Mouse (Mus musculus) liver, embryonic 11.5 days (tissue): Measurements from ENCODE around the gene Map1lc3a. TPM values are rescaled to one million over a fixed set of nuclear protein-coding genes. Genes with fewer than 3 reads are reported as not detected.

ENCODE experiments used
- ATAC-seq: fragments of 200-750 bp; cut with Nextera tagmentation; replicated peaks from 2 replicates; pipeline ENCODE4 v1.8.0; 2017; ENCODE audit warnings: moderate number of reproducible peaks, mild to moderate bottlenecking, moderate TSS enrichment, moderate library complexity; ENCODE audit not compliant: low FRiP score
- DNase-seq: peaks from one replicate; pipeline ENCODE4 v3.0.0-alpha.2; 2017; ENCODE audit warnings: low spot score
- H3K27ac ChIP-seq: fragments of 300-500 bp; sonication (generic); 2 replicates; pipeline ENCODE4 v1.5.1; 2014; ENCODE audit warnings: mild to moderate bottlenecking, low read depth, low read length, control low read depth
- H3K27me3 ChIP-seq: fragments of 300-500 bp; sonication (generic); replicated peaks from 2 replicates; pipeline ENCODE4 v1.6.1; 2014; ENCODE audit warnings: low read length, mixed read lengths; ENCODE audit not compliant: control insufficient read depth, insufficient read depth
- H3K36me3 ChIP-seq: fragments of 300-500 bp; sonication (generic); 2 replicates; pipeline ENCODE4 v1.6.1; 2014; ENCODE audit warnings: mild to moderate bottlenecking, low read length, moderate library complexity, mixed read lengths; ENCODE audit not compliant: control insufficient read depth, insufficient read depth
- H3K4me1 ChIP-seq: fragments of 300-500 bp; sonication (generic); replicated peaks from 2 replicates; pipeline ENCODE4 v1.6.1; 2014; ENCODE audit warnings: low read length, mixed read lengths; ENCODE audit not compliant: control insufficient read depth, insufficient read depth
- H3K4me2 ChIP-seq: fragments of 300-500 bp; sonication (generic); 2 replicates; pipeline ENCODE4 v1.6.1; 2014; ENCODE audit warnings: mild to moderate bottlenecking, control low read depth, moderate library complexity
- H3K4me3 ChIP-seq: fragments of 300-500 bp; sonication (generic); 2 replicates; pipeline ENCODE4 v1.5.1; 2014; ENCODE audit warnings: low read depth, low read length, control low read depth
- H3K9ac ChIP-seq: fragments of 300-500 bp; sonication (generic); 2 replicates; pipeline ENCODE4 v1.6.1; 2014; ENCODE audit warnings: low read depth, low read length, control low read depth
- H3K9me3 ChIP-seq: fragments of 300-500 bp; sonication (generic); 2 replicates; pipeline ENCODE4 v1.6.1; 2016; ENCODE audit warnings: low read length, inconsistent platforms, mixed read lengths; ENCODE audit not compliant: control insufficient read depth
- WGBS: fragments of 180-500 bp; shearing (Covaris S2); extraction: QIAGEN DNeasy Blood & Tissue Kit; methylation state at CpG from one replicate; pipeline ENCODE4 v1.1.7; 2014; 5-methylcytosine and 5-hydroxymethylcytosine counted together
- polyA plus RNA-seq: library from polyadenylated mRNA; unstranded; fragments of >200 nt; fragmentation: Nextera tagmentation; extraction: Ambion mirVana; gene quantifications from 2 replicates; pipeline ENCODE4 v1.2.1, GENCODE M21; 2014

Map1lc3a gene
- polyA plus RNA-seq, 1 experiment from 2014 or later, result 45.6 TPM

DNA sequence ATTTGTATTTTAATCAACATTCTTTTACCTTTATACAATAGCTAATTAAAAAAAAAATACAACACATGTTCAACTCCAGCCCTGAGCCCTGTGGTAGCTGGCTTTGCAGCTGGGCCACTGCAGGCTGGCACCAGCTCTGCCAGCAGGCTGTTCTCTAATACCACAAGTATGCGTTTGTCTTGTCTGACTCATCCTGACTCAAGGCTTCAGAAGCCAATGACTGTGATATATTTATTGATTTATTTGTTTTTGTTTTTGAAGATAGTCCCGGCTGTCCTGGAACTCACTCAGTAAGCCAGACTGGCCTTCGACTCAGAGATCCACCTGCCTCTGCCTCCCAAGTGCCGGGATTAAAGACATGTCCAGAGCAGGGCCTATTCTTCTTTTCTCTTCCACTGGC, 17.8 kb downstream of the Map1lc3a start:
- H3K36me3 ChIP-seq, result peaks cover 25% of the 10 kb centered on the region; the same call in 1 of the 2 replicates

DNA sequence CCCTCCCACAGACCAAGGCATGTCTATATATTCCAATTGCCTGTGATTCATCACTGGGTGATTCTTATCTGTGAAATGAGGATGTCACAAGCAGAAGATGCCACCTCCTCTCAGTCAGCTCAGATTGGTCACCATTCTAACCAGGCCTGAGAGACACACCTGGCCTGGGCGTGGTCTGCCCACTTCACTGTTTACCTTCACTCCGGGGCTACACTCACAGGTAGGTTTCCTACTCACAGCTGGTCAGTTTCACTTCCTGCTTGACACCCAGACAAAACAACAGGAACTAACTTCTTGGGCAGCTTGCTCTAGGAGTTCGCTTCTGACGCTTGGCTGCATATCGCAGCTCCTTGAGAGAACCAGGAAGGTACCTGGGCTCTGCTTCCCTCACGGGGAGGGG, 19.4 kb downstream of the Map1lc3a start:
- Histone ChIP-seq H3K27ac (no peak overlapping the region), H3K36me3 (peaks cover 25% of the 10 kb centered on the region; the same call in 1 of the 2 replicates), H3K27me3 (no peaks in the 10 kb centered on the region), H3K4me1 (no peaks in the 10 kb centered on the region), H3K9ac (no peak overlapping the region), H3K9me3 (no peaks in the 10 kb centered on the region), H3K4me2 (no peak overlapping the region), H3K4me3 (no peak overlapping the region)
- ATAC-seq (no peak), DNase-seq (no peak)
- 89% methylated on average over 6 of the region's 6 CpGs for WGBS

More for the DNA sequence above, 17.8 kb downstream of the Map1lc3a start:
- Histone ChIP-seq H3K9ac (no peak overlapping the region), H3K9me3 (no peaks in the 10 kb centered on the region), H3K4me1 (no peaks in the 10 kb centered on the region), H3K4me3 (no peak overlapping the region), H3K4me2 (no peak overlapping the region), H3K27ac (no peak overlapping the region), H3K27me3 (no peaks in the 10 kb centered on the region)
- ATAC-seq (no peak), DNase-seq (no peak)
- WGBS, result 91% methylated on average over 4 of the region's 4 CpGs

DNA sequence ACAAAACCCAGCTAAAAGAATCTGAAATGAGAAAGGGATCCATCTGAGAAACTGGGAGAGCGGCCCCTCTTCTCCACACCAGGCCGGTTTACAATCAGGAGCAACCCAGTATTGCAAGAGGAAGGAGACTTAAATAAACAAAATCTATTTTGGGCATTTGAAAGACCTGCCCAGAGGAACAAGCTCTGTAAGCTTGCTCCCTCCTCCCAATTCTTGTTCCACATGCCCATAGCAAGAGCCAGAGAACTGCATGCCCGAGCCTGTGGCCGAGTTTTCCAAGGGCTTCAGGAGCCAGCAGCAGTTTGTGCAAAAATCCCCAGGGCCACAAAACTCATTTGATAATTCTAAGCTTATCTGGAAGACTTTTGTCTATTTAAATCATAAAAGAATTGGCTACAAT, 23.5 kb downstream of the Map1lc3a start:
- Histone ChIP-seq H3K4me3 (no peak overlapping the region), H3K4me1 (no peaks in the 10 kb centered on the region), H3K27me3 (no peaks in the 10 kb centered on the region), H3K9me3 (no peaks in the 10 kb centered on the region), H3K36me3 (peaks cover 20% of the 10 kb centered on the region; the same call in 1 of the 2 replicates), H3K27ac (no peak overlapping the region), H3K9ac (no peak overlapping the region), H3K4me2 (no peak overlapping the region)
- WGBS, result 88% methylated on average over 4 of the region's 4 CpGs
- DNase-seq (no peak), ATAC-seq (no peak)

DNA sequence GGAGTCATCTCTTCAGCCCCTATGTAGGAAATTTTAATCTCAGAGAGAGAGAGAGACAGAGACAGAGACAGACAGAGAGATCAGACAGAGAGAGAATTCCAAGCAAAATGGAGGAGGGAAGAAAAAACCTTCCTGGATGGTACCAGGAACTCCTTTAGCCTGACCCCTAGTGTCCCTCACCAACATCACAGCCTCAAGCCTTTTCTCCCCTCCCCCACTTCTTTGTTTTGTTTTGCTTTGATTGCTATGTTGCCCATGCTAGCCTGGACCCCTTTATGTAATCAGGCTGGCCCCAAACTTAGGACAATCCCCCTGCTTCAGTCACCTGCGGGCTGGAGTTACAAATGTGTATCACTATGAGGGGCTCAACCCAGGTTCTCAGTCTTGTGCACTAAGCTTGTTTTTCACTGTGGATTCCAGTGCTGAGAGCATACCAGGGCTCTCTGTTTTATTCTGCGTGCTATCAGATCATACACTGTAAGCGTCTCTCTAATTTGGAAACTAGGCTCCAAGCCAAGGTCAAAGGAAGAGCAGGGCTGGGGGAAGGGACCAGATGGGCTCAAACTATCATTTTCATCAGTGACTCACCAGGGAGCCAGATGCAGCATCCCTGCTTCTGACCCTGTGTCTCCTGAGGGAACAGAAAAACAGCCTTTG, 33.0 kb downstream of the Map1lc3a start:
- Histone ChIP-seq H3K27me3 (no peaks in the 10 kb centered on the region), H3K27ac (no peak overlapping the region), H3K36me3 (peaks cover 7% of the 10 kb centered on the region; the same call in 1 of the 2 replicates), H3K4me1 (no peaks in the 10 kb centered on the region), H3K9me3 (no peaks in the 10 kb centered on the region), H3K4me3 (no peak overlapping the region), H3K9ac (no peak overlapping the region), H3K4me2 (no peak overlapping the region)
- DNase-seq (no peak), ATAC-seq (no peak)
- WGBS, result 62% methylated on average over 3 of the region's 3 CpGs

DNA sequence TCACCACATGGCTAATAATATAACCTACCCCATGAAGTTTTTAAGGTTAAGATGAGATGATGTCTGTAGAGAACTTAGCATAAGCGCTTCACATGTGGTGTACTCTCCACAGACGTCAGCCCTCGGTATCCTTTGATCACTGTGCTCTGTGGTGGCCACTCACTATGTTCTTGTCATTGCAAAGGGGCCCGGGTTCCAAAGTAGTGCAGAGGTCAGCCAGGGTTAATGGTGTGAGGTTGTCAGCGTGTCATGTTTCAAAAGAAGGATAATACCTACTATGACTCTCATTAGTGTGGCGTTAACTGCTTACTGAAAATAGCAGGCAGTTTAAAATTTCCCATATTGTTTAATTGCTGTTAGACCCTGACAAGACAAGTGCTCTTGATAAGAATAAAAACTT, 37.6 kb downstream of the Map1lc3a start:
- H3K9ac ChIP-seq, result no peak overlapping the region
- H3K4me3 ChIP-seq, result no peak overlapping the region
- H3K9me3 ChIP-seq, result no peaks in the 10 kb centered on the region
- H3K27ac ChIP-seq, result no peak overlapping the region
- no peaks in the 10 kb centered on the region for H3K36me3 ChIP-seq
- H3K4me2 ChIP-seq, result no peak overlapping the region
- no peaks in the 10 kb centered on the region for H3K27me3 ChIP-seq
- DNase-seq (no peak), ATAC-seq (no peak)
- H3K4me1 ChIP-seq, result no peaks in the 10 kb centered on the region
- 68% methylated on average over 6 of the region's 6 CpGs for WGBS

DNA sequence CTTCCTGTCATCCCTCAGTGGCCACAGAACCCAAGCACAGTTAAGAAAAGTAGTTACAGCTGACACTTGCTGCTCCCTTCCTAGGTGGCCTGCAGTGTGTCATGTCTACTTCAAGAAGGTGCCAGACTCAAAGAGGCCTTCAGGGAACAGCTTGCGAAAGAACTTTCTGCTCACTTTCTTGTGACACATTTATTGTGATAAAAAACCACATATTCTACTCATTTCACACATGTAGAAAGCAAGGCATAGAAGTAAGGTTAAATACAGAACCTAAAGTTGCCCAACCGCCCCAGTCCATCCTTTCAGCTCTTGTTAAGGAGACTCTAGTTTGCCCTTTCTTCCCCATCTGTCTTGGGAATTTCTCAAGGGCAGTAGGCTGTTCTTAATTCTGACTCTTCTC, 42.5 kb downstream of the Map1lc3a start:
- Histone ChIP-seq H3K4me2 (no peak overlapping the region), H3K4me3 (no peak overlapping the region), H3K9me3 (no peaks in the 10 kb centered on the region), H3K4me1 (no peaks in the 10 kb centered on the region), H3K27me3 (no peaks in the 10 kb centered on the region), H3K27ac (no peak overlapping the region), H3K9ac (no peak overlapping the region), H3K36me3 (no peaks in the 10 kb centered on the region)
- DNase-seq (no peak), ATAC-seq (no peak)
- whole genome bisulfite sequencing, result 86% methylated on average over 2 of the region's 2 CpGs

DNA sequence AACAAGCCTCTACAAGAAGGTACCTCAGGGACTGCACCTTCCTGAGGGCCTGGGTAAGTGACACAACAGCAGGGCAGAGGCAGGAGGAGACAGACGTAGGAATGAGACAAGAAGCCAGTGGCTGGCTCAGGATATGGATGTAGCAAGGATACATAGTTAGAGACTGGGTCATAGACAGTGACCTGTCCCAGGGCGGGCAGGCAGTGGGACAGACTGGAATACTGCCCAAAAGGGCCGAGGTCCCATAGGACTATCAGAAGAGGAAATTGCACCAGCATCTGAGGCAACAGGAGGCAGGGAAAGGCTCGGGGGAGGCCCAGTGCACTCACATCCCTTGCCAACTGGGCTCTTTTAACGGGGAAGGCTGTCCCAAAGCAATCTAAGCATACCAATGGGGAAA, 44.5 kb downstream of the Map1lc3a start:
- Histone ChIP-seq H3K27me3 (no peaks in the 10 kb centered on the region), H3K9ac (no peak overlapping the region), H3K4me2 (no peak overlapping the region), H3K4me3 (no peak overlapping the region), H3K36me3 (no peaks in the 10 kb centered on the region), H3K27ac (no peak overlapping the region), H3K9me3 (no peaks in the 10 kb centered on the region), H3K4me1 (no peaks in the 10 kb centered on the region)
- no peak for DNase-seq
- no peak for ATAC-seq
- 75% methylated on average over 5 of the region's 5 CpGs for WGBS

DNA sequence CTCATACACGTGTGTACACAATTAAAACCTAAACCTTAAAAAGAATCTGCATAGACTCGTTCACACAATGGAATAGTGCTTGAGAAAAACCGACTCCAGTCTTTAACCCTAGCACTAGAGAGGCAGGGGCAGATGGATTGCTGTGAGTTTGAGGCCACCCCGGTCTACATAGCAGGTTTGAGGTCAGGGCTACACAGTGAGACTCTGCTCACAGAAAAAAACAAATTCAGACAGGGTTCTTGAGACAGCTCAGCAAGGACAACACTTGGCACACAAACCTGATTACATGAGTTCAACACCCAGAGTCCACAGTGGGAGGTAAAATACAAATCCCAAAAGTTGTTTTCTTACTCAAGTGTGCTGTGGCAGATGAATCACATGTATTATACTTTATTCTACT, 49.9 kb downstream of the Map1lc3a start:
- no peaks in the 10 kb centered on the region for H3K9me3 ChIP-seq
- DNase-seq (no peak), ATAC-seq (no peak)
- H3K27ac ChIP-seq, result no peak overlapping the region
- no peak overlapping the region for H3K9ac ChIP-seq
- H3K4me3 ChIP-seq, result no peak overlapping the region
- H3K4me2 ChIP-seq, result no peak overlapping the region
- H3K4me1 ChIP-seq, result no peaks in the 10 kb centered on the region
- WGBS, result 83% methylated on average over 4 of the region's 4 CpGs
- H3K36me3 ChIP-seq, result peaks cover 13% of the 10 kb centered on the region; the same call in 1 of the 2 replicates
- H3K27me3 ChIP-seq, result no peaks in the 10 kb centered on the region
